Mouse (Mus musculus) intestine, embryonic 14.5 days (tissue): ENCODE measurements around the gene Rcsd1. TPM values are rescaled to one million over a fixed set of nuclear protein-coding genes. Genes with fewer than 3 reads are reported as not detected.
A peak's percentile ranks its signal among the peaks of the same experiment; 100 is the strongest.

Source experiments
- ATAC-seq: fragments of 200-750 bp; cut with Nextera tagmentation; replicated peaks from 2 replicates; pipeline ENCODE4 v1.8.0; 2017; ENCODE audit warnings: low read depth, moderate number of reproducible peaks, moderate TSS enrichment, moderate library complexity; ENCODE audit not compliant: low FRiP score, low TSS enrichment
- DNase-seq: peaks from one replicate; pipeline ENCODE4 v3.0.0-alpha.2; 2018; ENCODE audit warnings: low spot score
- H3K27ac ChIP-seq: fragments of 300-500 bp; sonication (generic); 2 replicates; pipeline ENCODE4 v1.5.1; 2014; ENCODE audit warnings: low read depth, mild to moderate bottlenecking, control low read depth
- H3K27me3 ChIP-seq: fragments of 300-500 bp; sonication (generic); replicated peaks from 2 replicates; pipeline ENCODE4 v1.6.1; 2014; ENCODE audit warnings: low read length, control low read depth; ENCODE audit not compliant: control insufficient read depth, insufficient read depth
- H3K36me3 ChIP-seq: fragments of 300-500 bp; sonication (generic); 2 replicates; pipeline ENCODE4 v1.6.1; 2014; ENCODE audit warnings: low read length, control low read depth; ENCODE audit not compliant: control insufficient read depth, insufficient read depth
- H3K4me1 ChIP-seq: fragments of 300-500 bp; sonication (generic); replicated peaks from 2 replicates; pipeline ENCODE4 v1.6.1; 2014; ENCODE audit warnings: low read length, control low read depth, mixed read lengths; ENCODE audit not compliant: control insufficient read depth, insufficient read depth
- H3K4me2 ChIP-seq: fragments of 300-500 bp; sonication (generic); 2 replicates; pipeline ENCODE4 v1.6.1; 2014; ENCODE audit warnings: low read length
- H3K4me3 ChIP-seq: fragments of 300-500 bp; sonication (generic); 2 replicates; pipeline ENCODE4 v1.5.1; 2014; ENCODE audit warnings: low read depth, low read length, control low read depth, mixed read lengths
- H3K9ac ChIP-seq: fragments of 300-500 bp; sonication (generic); 2 replicates; pipeline ENCODE4 v1.6.1; 2014; ENCODE audit warnings: mild to moderate bottlenecking, low read length
- H3K9me3 ChIP-seq: fragments of 300-500 bp; sonication (generic); 2 replicates; pipeline ENCODE4 v1.6.1; 2016; ENCODE audit warnings: low read length, control low read depth; ENCODE audit not compliant: control insufficient read depth
- WGBS: fragments of 180-500 bp; shearing (Covaris S2); extraction: QIAGEN DNeasy Blood & Tissue Kit; methylation state at CpG from one replicate; pipeline ENCODE4 v1.1.7; 2014; 5-methylcytosine and 5-hydroxymethylcytosine counted together
- polyA plus RNA-seq: library from polyadenylated mRNA; unstranded; fragments of >200 nt; fragmentation: Nextera tagmentation; extraction: Ambion mirVana; gene quantifications from 2 replicates; pipeline ENCODE4 v1.2.1, GENCODE M21; 2014

Gene Rcsd1
- polyA plus RNA-seq, 1 experiment from 2014 or later, result 29.1 TPM

- Histone ChIP-seq H3K27me3 (no peaks in the 10 kb centered on the region), H3K9ac (no peak overlapping the region), H3K27ac (no peak overlapping the region), H3K4me1 (no peaks in the 10 kb centered on the region), H3K9me3 (no peaks in the 10 kb centered on the region), H3K4me2 (no peak overlapping the region), H3K4me3 (no peak overlapping the region), H3K36me3 (no peaks in the 10 kb centered on the region)
- DNase-seq (no peak), ATAC-seq (no peak)
- WGBS, result 62% methylated on average over 11 of the region's 11 CpGs
Observed at GRCm38 (mm10) chr1:165724219-165725033, 14.9 kb upstream of the Rcsd1 start.

- Histone ChIP-seq H3K4me1 (peaks cover 12% of the 10 kb centered on the region; the same call in 1 of the 2 replicates), H3K4me3 (no peak overlapping the region), H3K36me3 (no peaks in the 10 kb centered on the region), H3K9ac (no peak overlapping the region), H3K9me3 (no peaks in the 10 kb centered on the region), H3K27ac (no peak overlapping the region), H3K27me3 (no peaks in the 10 kb centered on the region), H3K4me2 (no peak overlapping the region)
- ATAC-seq, result no peak
- WGBS, result 86% methylated on average over 9 of the region's 9 CpGs
- no peak for DNase-seq
Observed at GRCm38 (mm10) chr1:165722531-165723123, 13.1 kb upstream of the Rcsd1 start.

GRCm38 (mm10) chr1:165718543-165719105, 9.1 kb upstream of the Rcsd1 start:
- 36% methylated on average over 15 of the region's 15 CpGs for WGBS
- peak overlapping the region; percentile 18; the same call in 1 of the 2 replicates for H3K9ac ChIP-seq
- peak overlapping the region; percentile 39 for H3K4me2 ChIP-seq
- H3K27ac ChIP-seq, result peak overlapping the region; percentile 95
- H3K4me3 ChIP-seq, result 0 out of 2 replicates have a peak overlapping the region, but pooled peaks have one; percentile 2
- no peaks in the 10 kb centered on the region for H3K9me3 ChIP-seq
- ATAC-seq (0 out of 2 replicates have a peak, but pooled peaks have one; percentile 34), DNase-seq (no peak)
- no peaks in the 10 kb centered on the region for H3K36me3 ChIP-seq
- H3K27me3 ChIP-seq, result no peaks in the 10 kb centered on the region
- peaks cover 29% of the 10 kb centered on the region for H3K4me1 ChIP-seq

GRCm38 (mm10) chr1:165717711-165718542, 8.4 kb upstream of the Rcsd1 start:
- ATAC-seq (peak; percentile 72; the same call in 1 of the 2 replicates), DNase-seq (no peak)
- Histone ChIP-seq H3K36me3 (no peaks in the 10 kb centered on the region), H3K27me3 (no peaks in the 10 kb centered on the region), H3K9me3 (no peaks in the 10 kb centered on the region), H3K4me2 (peak overlapping the region; percentile 39), H3K9ac (peak overlapping the region; percentile 18; the same call in 1 of the 2 replicates), H3K27ac (peak overlapping the region; percentile 95), H3K4me1 (peaks cover 33% of the 10 kb centered on the region), H3K4me3 (0 out of 2 replicates have a peak overlapping the region, but pooled peaks have one; percentile 2)
- WGBS, result 34% methylated on average over 11 of the region's 11 CpGs

- 0 out of 2 replicates have a peak overlapping the region, but pooled peaks have one; percentile 95 for H3K27ac ChIP-seq
- H3K36me3 ChIP-seq, result no peaks in the 10 kb centered on the region
- no peak for ATAC-seq
- H3K4me3 ChIP-seq, result no peak overlapping the region
- peaks cover 33% of the 10 kb centered on the region for H3K4me1 ChIP-seq
- no peak overlapping the region for H3K4me2 ChIP-seq
- no peaks in the 10 kb centered on the region for H3K9me3 ChIP-seq
- no peak overlapping the region for H3K9ac ChIP-seq
- no peak for DNase-seq
- 86% methylated on average over 4 of the region's 4 CpGs for WGBS
- H3K27me3 ChIP-seq, result no peaks in the 10 kb centered on the region
Observed at GRCm38 (mm10) chr1:165716426-165716825, 6.9 kb upstream of the Rcsd1 start.

- 66% methylated on average over 5 of the region's 5 CpGs for WGBS
- no peak overlapping the region for H3K4me2 ChIP-seq
- no peaks in the 10 kb centered on the region for H3K9me3 ChIP-seq
- no peak overlapping the region for H3K9ac ChIP-seq
- H3K36me3 ChIP-seq, result no peaks in the 10 kb centered on the region
- peaks cover 42% of the 10 kb centered on the region for H3K4me1 ChIP-seq
- no peaks in the 10 kb centered on the region for H3K27me3 ChIP-seq
- ATAC-seq (no peak), DNase-seq (no peak)
- H3K4me3 ChIP-seq, result no peak overlapping the region
- H3K27ac ChIP-seq, result peak overlapping the region; percentile 36; the same call in 1 of the 2 replicates
Observed at GRCm38 (mm10) chr1:165713798-165714197, 4.2 kb upstream of the Rcsd1 start.

GRCm38 (mm10) chr1:165711914-165712313, 2.4 kb upstream of the Rcsd1 start:
- H3K4me2 ChIP-seq, result no peak overlapping the region
- no peak overlapping the region for H3K27ac ChIP-seq
- H3K9me3 ChIP-seq, result no peaks in the 10 kb centered on the region
- no peak for DNase-seq
- no peak overlapping the region for H3K9ac ChIP-seq
- no peaks in the 10 kb centered on the region for H3K36me3 ChIP-seq
- WGBS, result 88% methylated on average over 5 of the region's 5 CpGs
- no peak overlapping the region for H3K4me3 ChIP-seq
- no peaks in the 10 kb centered on the region for H3K27me3 ChIP-seq
- ATAC-seq, result no peak
- H3K4me1 ChIP-seq, result peaks cover 29% of the 10 kb centered on the region
